Mouse (Mus musculus) brain, embryonic 14.5 days (tissue): ENCODE measurements around the gene 9830107B12Rik. TPM values are rescaled to one million over a fixed set of nuclear protein-coding genes. Genes with fewer than 3 reads are reported as not detected.

ENCODE experiments used
- DNase-seq: peaks from one replicate; pipeline ENCODE4 v3.0.0-alpha.2; 2011; ENCODE audit warnings: low read depth
- CTCF ChIP-seq: fragments of 200-500 bp; IDR thresholded peaks from 2 replicates; pipeline ENCODE4 v1.5.1; 2012; ENCODE audit warnings: inconsistent platforms, mild to moderate bottlenecking, moderate library complexity, borderline replicate concordance; ENCODE audit not compliant: insufficient read depth, insufficient read length; ENCODE audit errors: extremely low read depth
- POLR2A ChIP-seq: fragments of 200-500 bp; IDR thresholded peaks from 2 replicates; pipeline ENCODE4 v1.6.1; 2012; ENCODE audit warnings: mild to moderate bottlenecking, inconsistent platforms, borderline replicate concordance; ENCODE audit not compliant: poor library complexity, insufficient read depth, insufficient read length, severe bottlenecking; ENCODE audit errors: extremely low read depth
- polyA plus RNA-seq: library from polyadenylated mRNA; depleted of rRNA; stranded (reverse); fragments of >200 nt; gene quantifications from 2 replicates; pipeline ENCODE4 v1.2.3, GENCODE M21; 2012; rRNA removed

The 9830107B12Rik gene
- polyA plus RNA-seq, 1 experiment: not detected

DNA sequence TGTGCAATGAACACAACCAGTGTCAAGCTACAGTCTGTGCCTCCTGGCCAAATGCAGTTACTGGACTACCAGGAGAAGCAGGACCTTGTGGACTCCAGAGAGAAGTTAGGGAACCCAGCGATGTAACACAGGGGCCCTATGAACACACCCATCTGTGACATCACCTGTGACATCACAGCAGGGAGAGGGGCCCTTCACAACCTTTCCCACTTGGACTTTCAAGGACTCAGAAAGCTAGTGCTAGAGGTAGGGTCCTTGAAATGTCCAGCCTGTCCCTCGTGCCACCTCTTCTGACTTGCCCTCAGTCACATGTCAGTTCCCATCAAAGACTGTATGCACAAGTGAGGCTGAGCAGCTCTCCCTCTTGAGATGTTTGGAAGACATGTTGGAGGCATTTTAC, 56.6 kb downstream of the 9830107B12Rik start:
- no peak for DNase-seq
- no peak for TF ChIP-seq POLR2A
- no peak for TF ChIP-seq CTCF

- DNase-seq: no peak
- TF ChIP-seq POLR2A: no peak
- no peak for TF ChIP-seq CTCF
Observed at GRCm38 (mm10) chr17:48089019-48089418, 57.0 kb downstream of the 9830107B12Rik start, which contains the start of gene 1700067P10Rik. 1700067P10Rik (plus strand) TSS chr17:48089319.

DNA sequence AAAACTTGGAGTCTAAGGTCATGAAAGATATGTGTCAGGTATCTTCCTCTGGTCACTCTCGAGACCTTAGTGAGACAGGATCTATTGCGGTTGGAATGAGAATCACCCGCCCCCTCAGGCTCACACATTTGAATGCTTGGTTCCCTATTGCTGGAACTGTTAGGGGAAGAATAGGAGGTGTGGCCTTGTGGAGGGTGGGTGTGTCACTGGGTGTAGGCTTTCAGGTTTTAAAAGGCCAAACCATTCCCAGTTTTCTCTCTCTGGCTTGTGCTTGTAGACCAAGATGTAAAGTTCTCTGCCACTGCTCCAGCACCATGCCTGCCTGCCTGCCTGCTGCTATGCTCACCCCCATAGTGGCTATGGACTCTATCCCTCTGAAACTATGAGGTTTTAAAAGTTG, 65.4 kb downstream of the 9830107B12Rik start:
- TF ChIP-seq CTCF (no peak), POLR2A (no peak)
- DNase-seq: no peak

Other genes with a start within 250 kb of the 9830107B12Rik start
- gene Foxp4, start 221.6 kb downstream of the 9830107B12Rik start, polyA plus RNA-seq: 93.8 and 94.9 TPM in 2 replicates
- not detected in 2 replicates for gene 1700122O11Rik, start 108.0 kb downstream of the 9830107B12Rik start, polyA plus RNA-seq
- gene 1700067P10Rik, start 56.9 kb downstream of the 9830107B12Rik start, polyA plus RNA-seq: not detected in 2 replicates
- 0.05 and 0.16 TPM in 2 replicates for gene A530064D06Rik, start 21.0 kb upstream of the 9830107B12Rik start, polyA plus RNA-seq
- gene Trem1, start 86.5 kb upstream of the 9830107B12Rik start, polyA plus RNA-seq: not detected in 2 replicates
- 0.08 TPM in 1 of 2 replicates, not detected in the other for gene Trem3, start 101.5 kb upstream of the 9830107B12Rik start, polyA plus RNA-seq
- gene Treml4, start 118.0 kb upstream of the 9830107B12Rik start, polyA plus RNA-seq: 0.05 TPM in 1 of 2 replicates, not detected in the other
- gene Treml2, start 153.2 kb upstream of the 9830107B12Rik start, polyA plus RNA-seq: 0.19 and 0.42 TPM in 2 replicates
- gene B430306N03Rik, start 169.9 kb upstream of the 9830107B12Rik start, polyA plus RNA-seq: 0.06 and 0.26 TPM in 2 replicates
- gene Trem2, start 200.1 kb upstream of the 9830107B12Rik start, polyA plus RNA-seq: 5.4 and 5.6 TPM in 2 replicates
- 0.50 and 1.0 TPM in 2 replicates for gene Treml1, start 213.6 kb upstream of the 9830107B12Rik start, polyA plus RNA-seq